Comparison of ENCODE assay signal across 13 mouse cellular contexts in the genomic region with DNA sequence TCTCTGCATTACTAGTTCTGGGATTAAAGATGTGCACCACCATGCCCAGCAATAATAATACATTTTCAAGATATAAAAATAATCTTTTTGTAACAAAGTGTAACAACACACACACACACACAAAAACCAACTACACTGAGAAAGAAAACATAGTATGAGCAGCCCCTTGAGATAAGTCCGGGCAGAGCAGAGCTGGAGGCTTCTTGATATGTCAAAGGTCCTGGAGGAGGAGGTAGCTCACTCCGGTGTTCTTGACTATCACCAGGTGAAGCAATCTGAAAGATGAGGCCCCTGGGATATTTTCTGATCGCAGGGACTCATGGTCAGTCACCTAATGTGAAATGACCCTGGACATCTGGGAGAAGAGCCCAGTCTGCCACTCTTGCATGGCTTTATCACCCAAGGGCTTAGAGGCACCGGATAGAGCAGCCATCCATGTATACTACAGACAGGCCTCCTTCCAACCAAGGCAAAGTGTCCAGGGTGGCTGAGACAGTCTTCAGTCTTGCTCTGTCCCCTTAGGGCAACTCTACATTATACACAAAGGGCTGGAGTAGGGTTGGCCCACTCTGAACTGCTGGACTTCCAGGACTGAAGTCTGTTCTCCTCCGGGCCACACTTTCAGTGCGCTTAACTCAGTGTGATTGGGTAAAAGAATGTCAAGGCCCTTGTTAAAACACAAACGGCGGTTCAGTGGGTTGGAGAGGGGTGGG. TPM values are rescaled to one million over a fixed set of nuclear protein-coding genes. Genes with fewer than 3 reads are reported as not detected.
DNase-seq lines count a peak whose midpoint lies in the region; ATAC-seq and TF ChIP-seq lines count a peak whose summit lies in the region.
"Had no signal": no experiment of that assay in that cellular context is flagged by ENCODE, and none has a peak within 500 bp of the region (broad histone marks: within the 10 kb centered on the region; RNA-seq: fewer than 3 reads in every experiment).

No protein-coding gene starts in this region.

- TF ChIP-seq POLR2A in thymus, adult 2 months (IDR thresholded peaks at IDR 0.05; ENCODE audit: control insufficient read depth, extremely low read depth, insufficient read depth, low read length, poor library complexity), result no peak

- 55% methylated on average over 8 of the region's 8 CpGs for WGBS in lung, embryonic 16.5 days
- 84% methylated on average over 8 of the region's 8 CpGs for WGBS in embryonic facial prominence, embryonic 12.5 days
- WGBS in limb, embryonic 10.5 days, result 90% methylated on average over 8 of the region's 8 CpGs
- whole genome bisulfite sequencing in stomach, embryonic 14.5 days, result 73% methylated on average over 8 of the region's 8 CpGs
- WGBS in thymus, adult 2 months, result 92% methylated on average over 8 of the region's 8 CpGs

- H3K27me3 ChIP-seq in lung, embryonic 16.5 days (ENCODE audit: control insufficient read depth, insufficient read depth, low read depth, low read length), result no peaks in the 10 kb centered on the region
- H3K27me3 ChIP-seq in embryonic facial prominence, embryonic 12.5 days, result no peaks in the 10 kb centered on the region
- H3K27me3 ChIP-seq in limb, embryonic 10.5 days (ENCODE audit: low read depth, poor library complexity, severe bottlenecking), result no peaks in the 10 kb centered on the region
- no peaks in the 10 kb centered on the region for H3K27me3 ChIP-seq in stomach, embryonic 14.5 days (ENCODE audit: control insufficient read depth, insufficient read depth, low read length)
- H3K27me3 ChIP-seq in thymus, adult 2 months (ENCODE audit: control insufficient read depth, insufficient read depth, low read length), result no peaks in the 10 kb centered on the region

- H3K9ac ChIP-seq in lung, embryonic 16.5 days (ENCODE audit: low read length), result no peak overlapping the region
- H3K9ac ChIP-seq in embryonic facial prominence, embryonic 12.5 days, result no peak overlapping the region
- H3K9ac ChIP-seq in stomach, embryonic 14.5 days (replicated peaks; ENCODE audit: low read depth, low read length), result no peak overlapping the region

- no peak overlapping the region for H3K4me3 ChIP-seq in lung, embryonic 16.5 days (ENCODE audit: low read length)
- H3K4me3 ChIP-seq in embryonic facial prominence, embryonic 12.5 days, result no peak overlapping the region
- H3K4me3 ChIP-seq in limb, embryonic 10.5 days, result no peak overlapping the region
- no peak overlapping the region for H3K4me3 ChIP-seq in stomach, embryonic 14.5 days (ENCODE audit: low read depth, low read length)
- no peak overlapping the region for H3K4me3 ChIP-seq in thymus, adult 2 months (ENCODE audit: control insufficient read depth, insufficient read depth, low read length)

- H3K27ac ChIP-seq in lung, embryonic 16.5 days (ENCODE audit: low read length), result peak overlapping the region; percentile 76
- no peak overlapping the region for H3K27ac ChIP-seq in embryonic facial prominence, embryonic 12.5 days
- peak overlapping the region; percentile 16; the same call in 1 of the 2 replicates for H3K27ac ChIP-seq in limb, embryonic 10.5 days
- peak overlapping the region; percentile 63; the same call in 1 of the 2 replicates for H3K27ac ChIP-seq in stomach, embryonic 14.5 days (ENCODE audit: low read length)
- no peak overlapping the region for H3K27ac ChIP-seq in thymus, adult 2 months (ENCODE audit: control insufficient read depth, insufficient read depth, low read length)

- TF ChIP-seq CTCF in thymus, adult 2 months (IDR thresholded peaks at IDR 0.05; ENCODE audit: borderline replicate concordance, control insufficient read depth, extremely low read depth, insufficient read depth, low read length, poor library complexity), result no peak

- H3K4me1 ChIP-seq in lung, embryonic 16.5 days (replicated peaks; ENCODE audit: control insufficient read depth, insufficient read depth, low read length), result peaks cover 5% of the 10 kb centered on the region; the same call in 1 of the 2 replicates
- no peaks in the 10 kb centered on the region for H3K4me1 ChIP-seq in embryonic facial prominence, embryonic 12.5 days
- H3K4me1 ChIP-seq in limb, embryonic 10.5 days, result peaks cover 24% of the 10 kb centered on the region; the same call in 1 of the 2 replicates
- peaks cover 2% of the 10 kb centered on the region; the same call in 1 of the 2 replicates for H3K4me1 ChIP-seq in stomach, embryonic 14.5 days (ENCODE audit: control insufficient read depth, insufficient read depth, low read length)
- H3K4me1 ChIP-seq in thymus, adult 2 months (replicated peaks; ENCODE audit: control insufficient read depth, insufficient read depth, low read length), result peaks cover 2% of the 10 kb centered on the region; the same call in 1 of the 2 replicates

- no peaks in the 10 kb centered on the region for H3K9me3 ChIP-seq in lung, embryonic 16.5 days (ENCODE audit: control insufficient read depth, low read length)
- no peaks in the 10 kb centered on the region for H3K9me3 ChIP-seq in embryonic facial prominence, embryonic 12.5 days
- no peaks in the 10 kb centered on the region for H3K9me3 ChIP-seq in limb, embryonic 10.5 days (replicated peaks)
- H3K9me3 ChIP-seq in stomach, embryonic 14.5 days (ENCODE audit: control insufficient read depth, low read depth, low read length), result no peaks in the 10 kb centered on the region

- no peaks in the 10 kb centered on the region for H3K36me3 ChIP-seq in lung, embryonic 16.5 days (ENCODE audit: control insufficient read depth, insufficient read depth, low read length)
- H3K36me3 ChIP-seq in embryonic facial prominence, embryonic 12.5 days, result no peaks in the 10 kb centered on the region
- H3K36me3 ChIP-seq in limb, embryonic 10.5 days, result no peaks in the 10 kb centered on the region
- H3K36me3 ChIP-seq in stomach, embryonic 14.5 days (ENCODE audit: control insufficient read depth, insufficient read depth, low read length), result no peaks in the 10 kb centered on the region
- no peaks in the 10 kb centered on the region for H3K36me3 ChIP-seq in thymus, adult 2 months (ENCODE audit: control insufficient read depth, insufficient read depth, low read length)

- no peak for DNase-seq in lung, postnatal 14 days
- no peak for DNase-seq in limb, embryonic 10.5 days (ENCODE audit: low spot score)
- no peak for DNase-seq in thymus, adult 2 months
- DNase-seq: thymus, postnatal 36 days had no signal

- H3K4me2 ChIP-seq in lung, embryonic 16.5 days (ENCODE audit: low read depth, low read length), result no peak overlapping the region
- no peak overlapping the region for H3K4me2 ChIP-seq in embryonic facial prominence, embryonic 12.5 days (replicated peaks)
- no peak overlapping the region for H3K4me2 ChIP-seq in stomach, embryonic 14.5 days (replicated peaks; ENCODE audit: low read depth, low read length)

- ATAC-seq in lung, embryonic 16.5 days (ENCODE audit: low read depth), result peak; percentile 24; the same call in 1 of the 2 replicates
- peak; percentile 28; the same call in 1 of the 2 replicates for ATAC-seq in embryonic facial prominence, embryonic 12.5 days (ENCODE audit: insufficient number of reproducible peaks, insufficient read depth, low FRiP score, low TSS enrichment)
- ATAC-seq in stomach, embryonic 14.5 days (ENCODE audit: insufficient number of reproducible peaks, insufficient read depth, low FRiP score, low read depth), result no peak; the same call in 1 of the 2 replicates
- ATAC-seq in monocyte, adult 5-6 weeks (replicated peaks; ENCODE audit: insufficient number of reproducible peaks, low FRiP score, low TSS enrichment, poor library complexity, severe bottlenecking), result no peak
- ATAC-seq: midbrain, embryonic 16.5 days had no signal

RNA-seq across cellular contexts. Expression of gene Ptma, which starts 45.6 kb away (rescaled TPM):
- 2,358 and 2,609 TPM in 2 replicates for polyA plus RNA-seq in lung, embryonic 16.5 days (2015; fragmentation: Nextera tagmentation; extraction: Ambion mirVana)
- 3,116 and 3,315 TPM in 2 replicates for polyA plus RNA-seq in embryonic facial prominence, embryonic 12.5 days (2016; fragmentation: Nextera tagmentation; extraction: Ambion mirVana)
- 3,283 and 3,422 TPM in 2 replicates for polyA plus RNA-seq in limb, embryonic 10.5 days (2016; fragmentation: Nextera tagmentation; extraction: Ambion mirVana)
- 2,677 and 2,766 TPM in 2 replicates for polyA plus RNA-seq in stomach, embryonic 14.5 days (2014; fragmentation: Nextera tagmentation; extraction: Ambion mirVana)
- total RNA-seq in monocyte, adult 5-6 weeks (2017), result 2,048 to 2,960 TPM (median 2,606 TPM) in 3 replicates
- 2,341 and 3,054 TPM in 2 replicates for polyA plus RNA-seq in thymus, adult 2 months (2012; rRNA removed)

RNA-seq across cellular contexts. Expression of gene Tex44, which starts 54.8 kb away (rescaled TPM):
- polyA plus RNA-seq in lung, embryonic 16.5 days (2015; fragmentation: Nextera tagmentation; extraction: Ambion mirVana), result not detected in 2 replicates
- polyA plus RNA-seq in embryonic facial prominence, embryonic 12.5 days (2016; fragmentation: Nextera tagmentation; extraction: Ambion mirVana), result not detected in 2 replicates
- not detected in 2 replicates for polyA plus RNA-seq in limb, embryonic 10.5 days (2016; fragmentation: Nextera tagmentation; extraction: Ambion mirVana)
- not detected in 2 replicates for polyA plus RNA-seq in stomach, embryonic 14.5 days (2014; fragmentation: Nextera tagmentation; extraction: Ambion mirVana)
- not detected in 3 replicates for total RNA-seq in monocyte, adult 5-6 weeks (2017)
- polyA plus RNA-seq in thymus, adult 2 months (2012; rRNA removed), result 0.74 and 1.2 TPM in 2 replicates
- total RNA-seq: layer of hippocampus, postnatal 14 days; liver, adult 2 months had no signal
- polyA plus RNA-seq: cortical plate, adult 2 months; heart, embryonic 14.5 days; liver, adult 2 months; midbrain, embryonic 16.5 days had no signal

RNA-seq across cellular contexts. Expression of gene Nmur1, which starts 54.9 kb away (rescaled TPM):
- 0.49 and 0.63 TPM in 2 replicates for polyA plus RNA-seq in lung, embryonic 16.5 days (2015; fragmentation: Nextera tagmentation; extraction: Ambion mirVana)
- not detected in 2 replicates for polyA plus RNA-seq in embryonic facial prominence, embryonic 12.5 days (2016; fragmentation: Nextera tagmentation; extraction: Ambion mirVana)
- polyA plus RNA-seq in limb, embryonic 10.5 days (2016; fragmentation: Nextera tagmentation; extraction: Ambion mirVana), result 0.15 and 0.24 TPM in 2 replicates
- polyA plus RNA-seq in stomach, embryonic 14.5 days (2014; fragmentation: Nextera tagmentation; extraction: Ambion mirVana), result not detected in 2 replicates
- total RNA-seq in monocyte, adult 5-6 weeks (2017), result not detected in 3 replicates
- polyA plus RNA-seq in thymus, adult 2 months (2012; rRNA removed), result 0.44 and 0.64 TPM in 2 replicates
- total RNA-seq: layer of hippocampus, postnatal 14 days; liver, adult 2 months had no signal
- polyA plus RNA-seq: heart, embryonic 14.5 days; liver, adult 2 months had no signal

Comparison
In these comparisons a context has a peak if more than half of its experiments do, and no peak if none do; other contexts are left out.
1. ATAC-seq: peak in lung, embryonic 16.5 days (single experiment) and embryonic facial prominence, embryonic 12.5 days (single experiment); none in stomach, embryonic 14.5 days (single experiment) and monocyte, adult 5-6 weeks (single experiment).
2. H3K27ac ChIP-seq: peak in lung, embryonic 16.5 days (single experiment), limb, embryonic 10.5 days (single experiment) and stomach, embryonic 14.5 days (single experiment); none in embryonic facial prominence, embryonic 12.5 days (single experiment) and thymus, adult 2 months (single experiment).